Mouse (Mus musculus): Measurements from ENCODE around the gene Yy1. TPM values are rescaled to one million over a fixed set of nuclear protein-coding genes. Genes with fewer than 3 reads are reported as not detected.

Yy1 gene
- polyA plus RNA-seq, 1 experiment from 2014 or later = 16.0 TPM

DNA sequence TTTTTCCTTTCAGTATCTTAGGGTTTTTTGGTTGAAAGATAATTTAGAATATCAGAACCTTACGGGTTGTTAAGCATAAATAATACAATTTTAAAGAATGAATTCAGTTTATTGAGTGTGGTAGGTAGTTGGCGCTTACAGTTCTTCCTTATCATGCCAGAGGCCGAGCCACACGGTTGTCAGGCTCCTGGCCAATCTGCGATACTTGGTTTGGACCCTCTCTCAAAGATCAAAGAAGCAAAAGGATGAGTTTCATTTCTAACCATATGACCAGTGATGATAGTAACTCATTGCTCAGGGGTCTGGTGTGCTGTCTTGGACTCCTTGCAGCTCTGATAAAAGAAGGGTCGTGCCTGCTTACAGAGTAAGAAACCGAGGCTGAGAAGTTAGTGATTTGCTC is 17.5 kb downstream of the Yy1 start:
- no peak overlapping the region for H3K27ac ChIP-seq (replicated peaks)
- no peak overlapping the region for H3K9ac ChIP-seq
- H3K9me3 ChIP-seq (replicated peaks) = no peaks in the 10 kb centered on the region
- H3K27me3 ChIP-seq = no peaks in the 10 kb centered on the region
- H3K4me1 ChIP-seq = no peaks in the 10 kb centered on the region
- WGBS = 87% methylated on average over 7 of the region's 7 CpGs
- no peak for ATAC-seq (ENCODE audit: insufficient number of reproducible peaks, low FRiP score, low TSS enrichment, low read depth)
- H3K4me3 ChIP-seq (replicated peaks) = no peak overlapping the region
- H3K36me3 ChIP-seq = peaks cover 36% of the 10 kb centered on the region
- no peak overlapping the region for H3K4me2 ChIP-seq (replicated peaks)

DNA sequence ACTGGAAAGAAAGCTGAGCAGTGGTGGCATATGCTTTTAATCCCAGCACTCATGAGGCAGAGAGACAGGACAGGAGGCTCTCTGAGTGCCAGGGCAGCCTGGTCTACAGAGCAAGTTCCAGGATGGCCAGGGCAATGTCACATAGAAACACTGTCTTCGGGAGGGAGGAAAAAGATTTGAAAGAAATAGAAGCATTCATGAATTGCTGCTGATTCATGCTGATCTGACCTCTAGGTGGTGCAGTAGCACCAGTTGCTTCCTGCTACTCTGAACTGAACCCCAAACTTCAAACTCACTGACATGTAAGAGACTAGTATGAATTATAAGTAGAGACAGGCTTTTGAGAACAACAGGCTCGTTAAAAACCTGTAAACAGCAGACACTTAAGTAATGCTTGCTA is 18.4 kb downstream of the Yy1 start:
- Histone ChIP-seq H3K27me3 (no peaks in the 10 kb centered on the region), H3K9ac (no peak overlapping the region), H3K9me3 (replicated peaks) (no peaks in the 10 kb centered on the region), H3K4me1 (no peaks in the 10 kb centered on the region), H3K36me3 (peaks cover 36% of the 10 kb centered on the region), H3K27ac (replicated peaks) (no peak overlapping the region), H3K4me3 (replicated peaks) (no peak overlapping the region), H3K4me2 (replicated peaks) (no peak overlapping the region)
- 49% methylated on average over 2 of the region's 2 CpGs for WGBS
- no peak for ATAC-seq (ENCODE audit: insufficient number of reproducible peaks, low FRiP score, low TSS enrichment, low read depth)

DNA sequence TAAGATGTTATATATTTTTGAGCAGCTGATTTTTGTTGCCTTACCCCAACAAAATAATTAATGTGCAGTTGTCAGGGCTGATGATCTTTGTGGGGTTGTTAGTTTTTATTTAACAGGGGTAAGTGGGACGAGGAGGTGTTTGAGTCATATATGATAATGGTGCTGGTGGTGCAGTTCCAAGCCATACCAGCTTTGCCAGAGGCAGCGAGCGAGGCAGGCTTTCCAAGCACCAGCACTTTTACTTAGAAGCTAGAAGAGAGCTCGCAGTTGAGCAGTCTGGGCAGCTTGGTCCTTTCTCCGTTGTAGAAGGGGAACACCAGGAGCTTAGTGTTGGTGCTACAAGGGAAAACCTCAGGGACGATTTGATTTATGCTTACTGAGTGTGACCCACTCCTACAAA is 19.7 kb downstream of the Yy1 start:
- no peak overlapping the region for H3K4me2 ChIP-seq (replicated peaks)
- WGBS = 81% methylated on average over 6 of the region's 6 CpGs
- H3K9ac ChIP-seq = no peak overlapping the region
- no peak overlapping the region for H3K27ac ChIP-seq (replicated peaks)
- H3K9me3 ChIP-seq (replicated peaks) = no peaks in the 10 kb centered on the region
- H3K4me1 ChIP-seq = no peaks in the 10 kb centered on the region
- no peaks in the 10 kb centered on the region for H3K27me3 ChIP-seq
- H3K36me3 ChIP-seq = peaks cover 37% of the 10 kb centered on the region
- H3K4me3 ChIP-seq (replicated peaks) = no peak overlapping the region
- ATAC-seq (ENCODE audit: insufficient number of reproducible peaks, low FRiP score, low TSS enrichment, low read depth) = no peak

DNA sequence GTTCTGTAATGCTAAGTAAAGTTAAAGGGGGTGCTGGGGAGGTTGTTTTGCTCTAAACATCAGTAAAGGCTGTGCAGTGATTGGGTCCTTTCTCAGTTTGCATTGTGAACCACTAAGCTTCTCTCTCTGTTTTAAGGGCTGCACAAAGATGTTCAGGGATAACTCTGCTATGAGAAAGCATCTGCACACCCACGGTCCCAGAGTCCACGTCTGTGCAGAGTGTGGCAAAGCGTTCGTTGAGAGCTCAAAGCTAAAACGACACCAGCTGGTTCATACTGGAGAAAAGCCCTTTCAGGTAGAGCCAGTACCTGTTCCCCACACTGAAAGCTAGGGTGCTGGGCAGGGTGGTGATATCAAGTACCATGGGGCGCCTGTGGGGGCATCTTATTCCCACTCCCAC is 21.7 kb downstream of the Yy1 start:
- ATAC-seq (ENCODE audit: insufficient number of reproducible peaks, low FRiP score, low TSS enrichment, low read depth) = no peak
- no peaks in the 10 kb centered on the region for H3K4me1 ChIP-seq
- H3K27me3 ChIP-seq = no peaks in the 10 kb centered on the region
- H3K9ac ChIP-seq = no peak overlapping the region
- H3K4me2 ChIP-seq (replicated peaks) = no peak overlapping the region
- H3K36me3 ChIP-seq = peaks cover 40% of the 10 kb centered on the region
- H3K27ac ChIP-seq (replicated peaks) = no peak overlapping the region
- H3K4me3 ChIP-seq (replicated peaks) = no peak overlapping the region
- WGBS = 88% methylated on average over 6 of the region's 6 CpGs
- H3K9me3 ChIP-seq (replicated peaks) = no peaks in the 10 kb centered on the region

DNA sequence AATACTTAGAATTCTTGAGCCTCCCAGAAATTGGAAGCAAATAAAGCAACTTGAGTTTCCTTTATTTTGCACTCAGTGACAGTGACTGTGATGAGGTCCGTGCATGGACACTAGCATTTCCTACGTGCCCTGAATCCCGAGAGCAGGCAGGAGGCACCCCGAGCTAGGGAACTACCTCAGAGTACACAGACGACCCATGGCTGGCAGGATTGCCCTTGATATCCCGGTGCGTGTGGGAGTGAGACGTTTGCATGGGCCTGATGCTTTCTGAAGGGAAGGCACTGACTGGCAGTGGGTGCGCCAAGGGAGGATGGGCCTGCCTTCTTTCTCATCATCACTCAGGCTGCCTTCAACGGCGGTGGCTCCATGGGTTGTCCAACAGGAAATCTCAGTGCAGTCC is 23.8 kb downstream of the Yy1 start:
- H3K27me3 ChIP-seq = no peaks in the 10 kb centered on the region
- H3K4me3 ChIP-seq (replicated peaks) = no peak overlapping the region
- no peak overlapping the region for H3K27ac ChIP-seq (replicated peaks)
- H3K9ac ChIP-seq = no peak overlapping the region
- 83% methylated on average over 11 of the region's 11 CpGs for WGBS
- no peaks in the 10 kb centered on the region for H3K4me1 ChIP-seq
- H3K9me3 ChIP-seq (replicated peaks) = no peaks in the 10 kb centered on the region
- H3K36me3 ChIP-seq = peaks cover 39% of the 10 kb centered on the region
- no peak for ATAC-seq (ENCODE audit: insufficient number of reproducible peaks, low FRiP score, low TSS enrichment, low read depth)
- no peak overlapping the region for H3K4me2 ChIP-seq (replicated peaks)

DNA sequence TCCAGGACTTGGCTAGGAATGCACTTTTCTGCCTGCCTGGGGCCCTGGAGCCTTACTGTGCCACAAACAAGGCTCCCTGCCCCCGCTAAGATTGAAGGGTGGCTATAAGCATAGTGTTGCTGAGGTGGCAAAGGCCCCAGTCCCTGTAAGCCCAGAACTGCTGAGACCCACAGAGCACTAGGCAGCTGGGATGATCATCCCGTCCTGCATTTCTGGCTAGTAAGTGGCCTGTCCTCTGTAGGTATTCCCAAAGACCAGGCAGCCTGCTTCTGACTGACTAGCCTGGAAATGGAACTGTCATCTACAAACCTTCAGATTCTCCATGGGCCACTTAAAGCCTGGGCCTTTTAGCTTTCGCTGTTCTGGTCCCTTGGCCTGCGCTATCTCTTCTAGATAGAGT is 27.7 kb downstream of the Yy1 start:
- peaks cover 30% of the 10 kb centered on the region for H3K36me3 ChIP-seq
- no peaks in the 10 kb centered on the region for H3K9me3 ChIP-seq (replicated peaks)
- no peak overlapping the region for H3K4me3 ChIP-seq (replicated peaks)
- H3K4me1 ChIP-seq = peaks cover 15% of the 10 kb centered on the region
- H3K9ac ChIP-seq = no peak overlapping the region
- H3K27me3 ChIP-seq = no peaks in the 10 kb centered on the region
- H3K4me2 ChIP-seq (replicated peaks) = no peak overlapping the region
- no peak for ATAC-seq (ENCODE audit: insufficient number of reproducible peaks, low FRiP score, low TSS enrichment, low read depth)
- no peak overlapping the region for H3K27ac ChIP-seq (replicated peaks)
- WGBS = 92% methylated on average over 4 of the region's 4 CpGs

DNA sequence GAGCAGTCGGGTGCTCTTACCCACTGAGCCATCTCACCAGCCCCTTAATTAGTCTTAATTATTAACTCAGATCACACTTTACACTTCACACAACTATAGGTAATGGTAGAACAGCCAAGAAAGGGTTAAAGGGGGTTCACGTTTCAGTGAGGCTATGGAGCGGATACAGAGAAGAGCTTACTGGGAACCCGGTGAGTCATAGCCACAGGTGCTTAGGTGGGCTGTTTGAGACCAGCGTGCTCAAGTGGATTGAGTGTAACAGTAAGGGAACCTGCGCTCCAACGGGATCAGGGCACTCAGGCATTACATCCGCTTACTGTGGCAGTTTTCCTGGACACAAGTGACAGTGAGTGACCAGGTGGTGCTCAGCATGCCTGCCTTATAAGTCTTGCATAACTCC is 30.3 kb downstream of the Yy1 start:
- WGBS = 53% methylated on average over 8 of the region's 8 CpGs
- no peaks in the 10 kb centered on the region for H3K9me3 ChIP-seq (replicated peaks)
- H3K27me3 ChIP-seq = no peaks in the 10 kb centered on the region
- no peak overlapping the region for H3K4me2 ChIP-seq (replicated peaks)
- ATAC-seq (ENCODE audit: insufficient number of reproducible peaks, low FRiP score, low TSS enrichment, low read depth) = no peak
- H3K36me3 ChIP-seq = peaks cover 23% of the 10 kb centered on the region; the same call in 1 of the 2 replicates
- no peak overlapping the region for H3K9ac ChIP-seq
- H3K4me1 ChIP-seq = peaks cover 18% of the 10 kb centered on the region
- H3K4me3 ChIP-seq (replicated peaks) = no peak overlapping the region
- H3K27ac ChIP-seq (replicated peaks) = no peak overlapping the region

DNA sequence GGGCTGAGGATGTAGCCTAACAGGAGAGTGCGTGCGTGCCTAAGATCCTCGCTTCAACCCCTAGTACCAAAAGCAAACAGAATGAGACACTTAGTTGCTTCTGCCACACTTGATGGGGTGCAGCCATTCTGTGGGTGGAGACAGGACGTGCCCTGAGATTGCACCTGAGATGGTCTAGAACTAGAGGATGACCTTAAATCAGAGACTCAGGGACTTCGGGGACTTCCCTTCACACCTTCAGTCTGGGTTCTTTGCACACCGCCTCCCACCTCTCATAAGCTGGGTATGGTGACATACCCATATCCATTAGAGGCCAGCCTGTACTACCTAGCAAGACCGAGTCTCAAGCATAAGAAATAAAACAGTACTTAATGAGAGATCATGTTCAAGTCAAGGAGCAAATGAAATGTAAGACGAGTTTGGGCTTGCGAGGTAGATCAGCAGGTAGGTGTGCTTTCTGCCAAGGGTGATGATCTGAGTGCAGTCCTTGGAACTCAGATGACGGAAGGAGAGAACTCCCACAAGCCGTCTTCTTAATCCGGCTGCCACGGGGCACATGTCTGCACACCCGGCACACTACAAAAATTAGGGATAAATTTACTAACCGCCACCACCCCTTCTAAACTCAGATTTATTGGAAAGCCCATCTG is 31.6 kb downstream of the Yy1 start:
- Histone ChIP-seq H3K36me3 (peaks cover 11% of the 10 kb centered on the region; the same call in 1 of the 2 replicates), H3K4me1 (peaks cover 18% of the 10 kb centered on the region), H3K9me3 (replicated peaks) (no peaks in the 10 kb centered on the region), H3K27ac (replicated peaks) (no peak overlapping the region), H3K4me2 (replicated peaks) (no peak overlapping the region), H3K4me3 (replicated peaks) (no peak overlapping the region), H3K9ac (no peak overlapping the region), H3K27me3 (no peaks in the 10 kb centered on the region)
- no peak for ATAC-seq (ENCODE audit: insufficient number of reproducible peaks, low FRiP score, low TSS enrichment, low read depth)
- WGBS = 71% methylated on average over 15 of the region's 15 CpGs

DNA sequence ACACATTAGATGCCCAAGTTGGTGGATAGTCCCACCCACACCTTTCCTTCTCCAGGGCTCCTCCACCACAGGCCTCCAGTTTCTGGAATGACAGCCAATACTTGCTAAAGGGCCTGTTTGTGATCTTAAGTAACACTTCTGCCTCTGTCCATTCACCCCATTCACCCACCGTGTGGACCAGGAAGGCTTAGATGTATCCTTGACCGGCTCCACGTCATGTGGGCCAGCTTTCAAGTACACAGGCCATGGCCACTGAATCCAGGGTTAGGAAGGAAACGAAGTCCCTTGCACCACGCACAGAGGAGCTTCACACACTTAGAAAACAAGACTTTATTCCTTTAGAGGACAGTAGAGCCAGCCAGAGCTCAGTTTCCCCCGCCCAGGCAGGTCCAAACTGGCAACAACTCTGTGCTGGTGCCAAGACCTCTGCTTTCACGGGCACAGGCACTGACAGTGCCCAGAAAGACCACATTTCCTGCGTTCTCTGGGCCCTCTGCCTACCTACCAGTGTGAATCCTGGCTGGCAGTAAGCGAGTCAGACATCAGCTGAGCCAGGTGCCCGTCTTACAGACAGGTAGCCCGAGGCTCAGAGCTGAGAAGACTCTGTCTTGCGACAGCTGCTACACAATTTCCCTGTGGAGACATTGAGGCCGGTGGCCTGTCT is 32.9 kb downstream of the Yy1 start:
- Histone ChIP-seq H3K36me3 (peaks cover 8% of the 10 kb centered on the region; the same call in 1 of the 2 replicates), H3K4me3 (replicated peaks) (no peak overlapping the region), H3K27ac (replicated peaks) (no peak overlapping the region), H3K9me3 (replicated peaks) (no peaks in the 10 kb centered on the region), H3K9ac (no peak overlapping the region), H3K4me2 (replicated peaks) (no peak overlapping the region), H3K4me1 (peaks cover 18% of the 10 kb centered on the region), H3K27me3 (no peaks in the 10 kb centered on the region)
- WGBS = 88% methylated on average over 13 of the region's 13 CpGs
- ATAC-seq (ENCODE audit: insufficient number of reproducible peaks, low FRiP score, low TSS enrichment, low read depth) = no peak

DNA sequence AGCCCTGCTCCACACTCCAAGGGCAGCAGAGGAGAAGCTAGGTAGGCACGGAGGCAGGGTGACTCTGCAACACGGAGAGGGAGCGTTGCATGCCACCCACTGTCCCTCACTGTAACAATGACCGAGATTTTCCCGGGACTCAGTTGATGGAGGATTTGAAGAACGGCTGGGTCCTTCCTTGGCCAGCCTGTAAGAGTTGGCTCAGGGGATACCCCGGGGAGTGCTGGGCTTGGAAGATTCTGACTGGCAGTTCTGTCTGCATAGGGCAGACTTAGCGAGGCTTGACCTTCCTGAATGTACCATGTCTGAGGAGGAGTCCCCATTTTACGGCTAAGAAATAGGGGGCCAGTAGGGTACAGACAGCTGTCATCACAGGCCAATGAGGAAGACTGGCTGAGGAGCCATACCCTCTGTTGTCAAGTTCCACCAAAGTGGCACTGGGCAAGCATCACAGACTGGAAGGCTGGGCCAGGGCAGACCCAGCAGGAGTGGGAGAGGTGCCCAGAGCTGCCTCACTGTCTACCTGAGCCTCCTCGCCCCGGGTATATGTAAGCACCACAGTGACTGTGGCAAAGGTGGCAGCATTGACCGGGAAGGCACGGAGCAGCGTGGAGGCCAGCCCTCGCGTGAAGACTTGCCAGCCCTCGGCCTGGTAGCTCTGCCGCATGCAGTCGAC is 33.6 kb downstream of the Yy1 start:
- 91% methylated on average over 19 of the region's 19 CpGs for WGBS

DNA sequence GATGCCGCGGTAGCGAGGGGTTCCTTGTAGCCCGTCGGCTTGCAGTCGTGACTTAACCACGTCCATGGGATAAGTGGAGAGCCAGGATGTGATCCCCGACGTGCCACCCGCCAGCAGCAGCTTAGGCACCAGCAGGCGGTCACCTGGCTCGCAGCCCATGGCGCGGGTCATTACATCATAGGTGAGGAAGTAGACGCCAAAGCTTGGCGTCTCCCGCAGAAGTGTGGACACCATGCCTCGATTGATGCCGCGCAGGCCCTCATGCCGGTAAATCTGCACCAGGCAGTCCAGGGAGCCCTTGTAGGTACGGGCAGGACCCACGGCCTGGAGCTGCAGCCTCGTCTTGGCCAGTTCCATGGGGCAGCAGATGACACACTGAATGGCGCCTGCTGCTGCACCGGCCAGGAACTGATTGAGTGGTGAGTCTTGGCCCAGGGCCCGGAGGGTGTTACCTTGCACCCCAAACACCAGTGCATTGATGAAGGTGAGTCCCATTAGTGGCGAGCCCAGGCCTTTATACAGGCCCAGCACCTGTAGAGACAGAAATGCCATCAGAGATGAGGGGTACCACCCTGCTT is 34.3 kb downstream of the Yy1 start:
- H3K4me2 ChIP-seq (replicated peaks) = no peak overlapping the region
- no peak overlapping the region for H3K27ac ChIP-seq (replicated peaks)
- ATAC-seq (ENCODE audit: insufficient number of reproducible peaks, low FRiP score, low TSS enrichment, low read depth) = no peak
- 93% methylated on average over 28 of the region's 28 CpGs for WGBS
- no peaks in the 10 kb centered on the region for H3K27me3 ChIP-seq
- no peaks in the 10 kb centered on the region for H3K9me3 ChIP-seq (replicated peaks)
- H3K4me1 ChIP-seq = peaks cover 18% of the 10 kb centered on the region
- H3K36me3 ChIP-seq = peaks cover 8% of the 10 kb centered on the region; the same call in 1 of the 2 replicates
- no peak overlapping the region for H3K9ac ChIP-seq
- H3K4me3 ChIP-seq (replicated peaks) = no peak overlapping the region

More for the DNA sequence above, 33.6 kb downstream of the Yy1 start:
- Histone ChIP-seq H3K4me1 (peaks cover 18% of the 10 kb centered on the region), H3K36me3 (peaks cover 8% of the 10 kb centered on the region; the same call in 1 of the 2 replicates), H3K9ac (no peak overlapping the region), H3K27ac (replicated peaks) (no peak overlapping the region), H3K4me2 (replicated peaks) (no peak overlapping the region), H3K9me3 (replicated peaks) (no peaks in the 10 kb centered on the region), H3K27me3 (no peaks in the 10 kb centered on the region), H3K4me3 (replicated peaks) (no peak overlapping the region)
- ATAC-seq (ENCODE audit: insufficient number of reproducible peaks, low FRiP score, low TSS enrichment, low read depth) = no peak

Measured in embryonic facial prominence, embryonic 15.5 days (tissue).